Mouse (Mus musculus): Measurements from ENCODE around the gene Scd3.

The Scd3 gene

GRCm38 (mm10) chr19:44203015-44203564, at the start of gene Scd3:
TSS of gene Scd3 (plus strand) at chr19:44203269.
- no peak for DNase-seq (ENCODE audit: low spot score in 2 of 2)

GRCm38 (mm10) chr19:44153781-44154180, 49.3 kb upstream of the Scd3 start:
- no peak for DNase-seq (ENCODE audit: low spot score in 2 of 2)

- DNase-seq (ENCODE audit: low spot score in 2 of 2), result no peak
Measured at GRCm38 (mm10) chr19:44157005-44157404, 46.1 kb upstream of the Scd3 start.

- no peak for DNase-seq (ENCODE audit: low spot score in 2 of 2)
Measured at GRCm38 (mm10) chr19:44159386-44159785, 43.7 kb upstream of the Scd3 start.

GRCm38 (mm10) chr19:44161515-44161914, 41.6 kb upstream of the Scd3 start:
- no peak for DNase-seq (ENCODE audit: low spot score in 2 of 2)

GRCm38 (mm10) chr19:44174835-44175234, 28.2 kb upstream of the Scd3 start:
- no peak for DNase-seq (ENCODE audit: low spot score in 2 of 2)

- peak in 1 of 2 experiments; percentile 1 for DNase-seq (ENCODE audit: low spot score in 2 of 2)
Measured at GRCm38 (mm10) chr19:44176741-44177140, 26.3 kb upstream of the Scd3 start.

- peak in 1 of 2 experiments; percentile 26 for DNase-seq (ENCODE audit: low spot score in 2 of 2)
Measured at GRCm38 (mm10) chr19:44180502-44180901, 22.6 kb upstream of the Scd3 start.

GRCm38 (mm10) chr19:44183968-44184367, 19.1 kb upstream of the Scd3 start:
- peak in 1 of 2 experiments; percentile 30 for DNase-seq (ENCODE audit: low spot score in 2 of 2)

- DNase-seq (ENCODE audit: low spot score in 2 of 2), result no peak
Measured at GRCm38 (mm10) chr19:44189056-44189455, 14.0 kb upstream of the Scd3 start.

GRCm38 (mm10) chr19:44192342-44192741, 10.7 kb upstream of the Scd3 start, which contains the start of gene Pkd2l1:
TSS of gene Pkd2l1 (minus strand) at chr19:44192442.
- DNase-seq (ENCODE audit: low spot score in 2 of 2), result no peak

GRCm38 (mm10) chr19:44193906-44194305, 9.2 kb upstream of the Scd3 start:
- DNase-seq (ENCODE audit: low spot score in 2 of 2), result no peak

- DNase-seq (ENCODE audit: low spot score in 2 of 2), result peak; percentile 40 to 76
Measured at GRCm38 (mm10) chr19:44195138-44195537, 7.9 kb upstream of the Scd3 start.

- no peak for DNase-seq (ENCODE audit: low spot score in 2 of 2)
Measured at GRCm38 (mm10) chr19:44197053-44197852, 5.8 kb upstream of the Scd3 start.

GRCm38 (mm10) chr19:44198494-44198893, 4.6 kb upstream of the Scd3 start:
- DNase-seq (ENCODE audit: low spot score in 2 of 2), result no peak

GRCm38 (mm10) chr19:44198964-44199363, 4.1 kb upstream of the Scd3 start:
- DNase-seq (ENCODE audit: low spot score in 2 of 2), result no peak

GRCm38 (mm10) chr19:44207079-44207478, 4.0 kb downstream of the Scd3 start:
- no peak for DNase-seq (ENCODE audit: low spot score in 2 of 2)

GRCm38 (mm10) chr19:44215255-44215654, 12.2 kb downstream of the Scd3 start:
- no peak for DNase-seq (ENCODE audit: low spot score in 2 of 2)

- no peak for DNase-seq (ENCODE audit: low spot score in 2 of 2)
Measured at GRCm38 (mm10) chr19:44217958-44218525, 15.0 kb downstream of the Scd3 start.

GRCm38 (mm10) chr19:44225728-44226127, 22.7 kb downstream of the Scd3 start:
- no peak for DNase-seq (ENCODE audit: low spot score in 2 of 2)

- no peak for DNase-seq (ENCODE audit: low spot score in 2 of 2)
Measured at GRCm38 (mm10) chr19:44229776-44230175, 26.7 kb downstream of the Scd3 start.

- no peak for DNase-seq (ENCODE audit: low spot score in 2 of 2)
Measured at GRCm38 (mm10) chr19:44230212-44230611, 27.1 kb downstream of the Scd3 start.

GRCm38 (mm10) chr19:44231608-44232151, 28.6 kb downstream of the Scd3 start:
- no peak for DNase-seq (ENCODE audit: low spot score in 2 of 2)
